Mouse (Mus musculus): Measurements from ENCODE around the gene Ifna16.

The Ifna16 gene

GRCm38 (mm10) chr4:88676824-88677223, at the start of gene Ifna16:
TSS of gene Ifna16 (minus strand) at chr4:88676924.
- DNase-seq (ENCODE audit: low read depth, low spot score): no peak

- no peak for DNase-seq (ENCODE audit: low read depth, low spot score)
These were observed 46.9 kb upstream of the Ifna16 start for GRCm38 (mm10) chr4:88723497-88724090.

GRCm38 (mm10) chr4:88721791-88722721, 45.3 kb upstream of the Ifna16 start, which contains the start of the genes Gm26566 and Klhl9:
TSS of gene Gm26566 (plus strand) at chr4:88721805.
TSS of gene Klhl9 (minus strand) at chr4:88722465.
- DNase-seq (ENCODE audit: low read depth, low spot score): peak; percentile 87

GRCm38 (mm10) chr4:88718715-88719114, 42.0 kb upstream of the Ifna16 start:
- DNase-seq (ENCODE audit: low read depth, low spot score): no peak

- no peak for DNase-seq (ENCODE audit: low read depth, low spot score)
These were observed 38.3 kb upstream of the Ifna16 start for GRCm38 (mm10) chr4:88715059-88715458.

- no peak for DNase-seq (ENCODE audit: low read depth, low spot score)
These were observed 37.6 kb upstream of the Ifna16 start for GRCm38 (mm10) chr4:88714281-88714680.

GRCm38 (mm10) chr4:88707128-88707826, 30.6 kb upstream of the Ifna16 start:
- no peak for DNase-seq (ENCODE audit: low read depth, low spot score)

- no peak for DNase-seq (ENCODE audit: low read depth, low spot score)
These were observed 29.2 kb upstream of the Ifna16 start for GRCm38 (mm10) chr4:88705924-88706323.

- DNase-seq (ENCODE audit: low read depth, low spot score): no peak
These were observed 22.6 kb upstream of the Ifna16 start for GRCm38 (mm10) chr4:88699301-88699700.

- no peak for DNase-seq (ENCODE audit: low read depth, low spot score)
These were observed 22.1 kb upstream of the Ifna16 start for GRCm38 (mm10) chr4:88698781-88699180.

- DNase-seq (ENCODE audit: low read depth, low spot score): no peak
These were observed 21.0 kb upstream of the Ifna16 start for GRCm38 (mm10) chr4:88697753-88698152.

GRCm38 (mm10) chr4:88697108-88697507, 20.4 kb upstream of the Ifna16 start:
- no peak for DNase-seq (ENCODE audit: low read depth, low spot score)

GRCm38 (mm10) chr4:88696237-88696884, 19.6 kb upstream of the Ifna16 start:
- DNase-seq (ENCODE audit: low read depth, low spot score): peak; percentile 60

- no peak for DNase-seq (ENCODE audit: low read depth, low spot score)
These were observed 16.7 kb upstream of the Ifna16 start for GRCm38 (mm10) chr4:88693392-88693791.

GRCm38 (mm10) chr4:88692537-88692936, 15.8 kb upstream of the Ifna16 start:
- DNase-seq (ENCODE audit: low read depth, low spot score): no peak

GRCm38 (mm10) chr4:88691259-88691658, 14.5 kb upstream of the Ifna16 start, which contains the start of gene Ifnab:
TSS of gene Ifnab (minus strand) at chr4:88691359.
- DNase-seq (ENCODE audit: low read depth, low spot score): no peak

GRCm38 (mm10) chr4:88683812-88684211, 7.1 kb upstream of the Ifna16 start, which contains the start of gene Ifna2:
TSS of gene Ifna2 (minus strand) at chr4:88683912.
- DNase-seq (ENCODE audit: low read depth, low spot score): no peak

- no peak for DNase-seq (ENCODE audit: low read depth, low spot score)
These were observed 4.6 kb upstream of the Ifna16 start for GRCm38 (mm10) chr4:88681353-88681752.

- DNase-seq (ENCODE audit: low read depth, low spot score): peak; percentile 17
These were observed 3.6 kb upstream of the Ifna16 start for GRCm38 (mm10) chr4:88680362-88680761.

GRCm38 (mm10) chr4:88655461-88655860, 21.3 kb downstream of the Ifna16 start:
- DNase-seq (ENCODE audit: low read depth, low spot score): no peak

- DNase-seq (ENCODE audit: low read depth, low spot score): no peak
These were observed 23.1 kb downstream of the Ifna16 start for GRCm38 (mm10) chr4:88653644-88654043.

Data from embryo, embryonic 11.5 days (tissue).